In genomic region chr1:167284837-167285319, GRCm38 (mm10) we compare ENCODE assay signal across 8 mouse cellular contexts. TPM values are rescaled to one million over a fixed set of nuclear protein-coding genes. Genes with fewer than 3 reads are reported as not detected.
A peak's percentile ranks its signal among the peaks of the same experiment; 100 is the strongest.
DNase-seq lines count a peak whose midpoint lies in the region; ATAC-seq lines count a peak whose summit lies in the region.

No protein-coding gene starts in this region.

- peak; percentile 95 for DNase-seq in MN1 (ENCODE audit: low spot score)
- DNase-seq in cerebellum, adult 9-11 months, result peak; percentile 95
- peak; percentile 81 to 82 for DNase-seq in frontal cortex, postnatal 10 days (ENCODE audit: low spot score in 2 of 2)
- DNase-seq in left cerebral cortex, adult 11 months (ENCODE audit: low spot score), result peak; percentile 70
- peak; percentile 88 to 94 for DNase-seq in lung, postnatal 4 days
- peak; percentile 93 for DNase-seq in retina, postnatal 1 day
- peak; percentile 85 to 86 for DNase-seq in urinary bladder, adult 18-20 months (ENCODE audit: low spot score in 2 of 2)

- 0 out of 2 replicates have a peak, but pooled peaks cover 4% of the 10 kb centered on the region for H3K27me3 ChIP-seq in hindbrain, embryonic 12.5 days

- H3K4me1 ChIP-seq in hindbrain, embryonic 12.5 days, result peaks cover 35% of the 10 kb centered on the region

- no peaks in the 10 kb centered on the region; the same call in 1 of the 2 replicates for H3K36me3 ChIP-seq in hindbrain, embryonic 12.5 days

- peak overlapping the region; percentile 73 for H3K4me2 ChIP-seq in hindbrain, embryonic 12.5 days (replicated peaks)

- peak overlapping the region; percentile 89 for H3K4me3 ChIP-seq in hindbrain, embryonic 12.5 days

- H3K27ac ChIP-seq in hindbrain, embryonic 12.5 days, result peak overlapping the region; percentile 96

- peak overlapping the region; percentile 95 for H3K9ac ChIP-seq in hindbrain, embryonic 12.5 days

- H3K9me3 ChIP-seq in hindbrain, embryonic 12.5 days (replicated peaks), result no peaks in the 10 kb centered on the region

- peak; percentile 89 for ATAC-seq in hindbrain, embryonic 12.5 days (ENCODE audit: low FRiP score)

- WGBS in hindbrain, embryonic 12.5 days, result under 1% methylated on average over 42 of the region's 51 CpGs

RNA-seq across cellular contexts. Expression of gene Uck2, which starts 0.2 kb away (rescaled TPM):
- 98.6 and 112 TPM in 2 replicates for polyA plus RNA-seq in hindbrain, embryonic 12.5 days (2016; fragmentation: Nextera tagmentation; extraction: Ambion mirVana)

RNA-seq across cellular contexts. Expression of gene Tmco1, which starts 23.3 kb away (rescaled TPM):
- polyA plus RNA-seq in hindbrain, embryonic 12.5 days (2016; fragmentation: Nextera tagmentation; extraction: Ambion mirVana), result 75.1 and 76.4 TPM in 2 replicates

Comparison
In these comparisons a context has a peak if more than half of its experiments do, and no peak if none do; other contexts are left out.
1. Peak in every context shown above with its lines: DNase-seq, ATAC-seq, H3K4me3 ChIP-seq and H3K27ac ChIP-seq.